Mouse (Mus musculus): ENCODE data around the gene B3galt2.
A peak's percentile ranks its signal among the peaks of the same experiment; 100 is the strongest.
"Not testable (repeated sequence)": the region's sequence is repeated elsewhere in the genome, so short reads cannot be mapped to it uniquely, and the experiment has no call there.

B3galt2 gene

DNA sequence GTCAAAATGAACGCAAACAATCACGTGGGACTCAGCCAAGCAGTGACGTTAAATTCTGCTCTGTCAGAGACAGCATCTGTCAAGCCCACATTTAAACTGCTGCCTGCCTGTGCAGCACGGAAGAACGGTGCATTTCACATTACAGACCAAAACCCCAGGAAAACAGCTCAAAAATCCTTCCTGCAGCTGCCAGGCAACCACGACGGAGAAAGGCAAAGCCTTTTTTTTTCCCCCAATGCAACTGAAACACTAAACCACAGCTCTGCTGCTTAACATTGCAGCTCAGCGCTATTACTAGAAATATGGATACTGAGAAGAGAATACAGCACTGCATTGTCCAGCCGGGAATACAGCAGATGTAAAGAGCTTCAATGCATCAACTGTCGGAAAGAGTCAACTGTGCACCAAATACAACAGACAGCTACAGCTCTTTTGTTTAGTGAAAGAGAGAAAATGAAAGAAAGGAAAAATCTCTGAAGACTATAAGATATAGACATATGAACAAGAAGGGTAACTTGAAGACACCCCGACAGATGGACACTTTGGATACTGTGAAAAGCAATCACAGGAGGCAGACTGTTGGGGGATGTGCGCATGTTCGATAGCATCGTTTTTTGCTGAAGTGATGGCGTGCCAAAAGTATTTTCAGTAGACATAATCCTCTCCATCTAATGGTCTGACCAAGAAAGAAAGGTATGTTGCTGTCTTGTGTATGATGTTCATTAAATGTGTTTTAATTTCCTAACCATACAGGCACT lies at the start of gene B3galt2:
TSS of gene B3galt2 (plus strand) at position 15 of the 758 bp plus-strand sequence.
- DNase-seq (ENCODE audit: low spot score) = no peak

DNA sequence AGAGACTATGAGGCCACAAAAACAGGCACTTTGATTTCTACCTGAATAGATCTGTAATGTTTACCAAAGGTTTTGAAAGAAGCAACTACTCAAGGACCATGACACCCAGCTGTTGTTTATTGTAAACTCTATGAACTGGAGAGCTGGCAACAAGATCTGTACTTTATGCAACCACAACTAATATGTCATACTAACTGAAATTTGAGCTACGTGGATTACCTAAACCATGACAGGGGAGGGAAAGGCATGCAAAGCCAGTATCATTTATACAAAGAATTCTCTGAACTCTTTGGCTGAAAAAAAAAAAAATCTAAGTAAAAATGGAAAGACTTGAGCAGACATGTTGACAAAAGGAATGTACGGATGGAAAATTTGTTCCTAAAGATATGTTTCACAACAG lies 43.6 kb upstream of the B3galt2 start:
- no peak for DNase-seq (ENCODE audit: low spot score)

GRCm38 (mm10) chr1:143608911-143609310 lies 31.6 kb upstream of the B3galt2 start:
- no peak for DNase-seq (ENCODE audit: low spot score)

DNA sequence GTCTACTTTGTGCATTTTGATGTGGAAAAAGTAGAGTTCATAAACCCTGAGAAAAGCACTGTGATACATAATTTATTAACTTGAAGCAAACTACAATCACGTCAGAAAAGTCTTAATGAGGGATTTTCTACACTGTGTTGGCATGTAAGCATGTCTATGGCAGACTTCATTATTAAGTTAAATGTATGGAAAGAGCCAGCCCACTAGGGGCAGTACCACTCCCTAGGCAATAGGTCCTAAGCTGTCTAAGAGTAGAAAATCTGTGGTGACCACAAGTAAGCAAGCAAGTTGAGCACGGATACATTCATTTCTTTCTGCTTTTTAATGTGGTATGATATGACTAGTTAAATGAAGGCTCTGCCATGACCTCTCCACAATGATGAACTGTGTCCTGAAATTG lies 27.6 kb upstream of the B3galt2 start:
- no peak for DNase-seq (ENCODE audit: low spot score)

DNA sequence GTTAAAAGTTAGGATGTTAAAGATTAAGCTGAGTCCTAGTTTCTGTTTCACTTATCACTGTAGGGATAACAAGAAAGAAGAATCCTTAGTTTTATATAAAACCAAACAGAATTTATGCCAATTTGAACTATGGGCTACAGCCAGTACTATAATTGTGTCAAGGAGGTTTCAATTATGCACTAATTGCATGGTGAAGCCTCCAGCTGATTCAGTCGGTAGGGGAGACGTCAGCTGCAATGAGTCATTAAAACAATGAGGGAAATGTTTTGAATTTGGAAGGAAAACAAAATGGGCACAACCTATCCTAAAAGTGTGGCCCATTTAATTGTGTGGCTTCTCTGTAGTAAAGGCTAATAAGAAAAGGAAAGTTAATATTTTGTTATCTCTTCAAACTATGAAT lies 20.7 kb upstream of the B3galt2 start:
- no peak for DNase-seq (ENCODE audit: low spot score)

- no peak for DNase-seq (ENCODE audit: low spot score)
Observed at GRCm38 (mm10) chr1:143621930-143622329, 18.5 kb upstream of the B3galt2 start.

- no peak for DNase-seq (ENCODE audit: low spot score)
Observed at GRCm38 (mm10) chr1:143622634-143623033, 17.8 kb upstream of the B3galt2 start.

DNA sequence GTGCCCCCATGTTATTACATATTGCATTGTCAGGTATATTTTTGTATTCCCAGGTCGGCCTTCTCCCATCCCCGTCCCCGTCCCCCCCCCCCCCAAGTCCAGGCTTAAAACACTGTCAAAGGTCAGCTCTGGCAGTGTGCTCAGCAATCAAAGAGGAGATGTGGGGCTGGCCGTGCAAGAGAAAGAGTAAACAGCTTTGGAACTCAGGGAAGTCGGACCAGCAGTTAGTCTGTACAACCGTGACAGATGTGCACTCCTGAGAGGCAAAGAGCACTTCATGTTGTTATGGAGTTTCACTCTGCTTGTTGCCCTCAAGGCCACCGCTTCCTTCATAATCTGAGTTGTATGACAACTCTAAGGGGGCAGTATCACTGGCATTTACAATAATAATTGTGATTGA lies 9.1 kb upstream of the B3galt2 start:
- no peak for DNase-seq (ENCODE audit: low spot score)

DNA sequence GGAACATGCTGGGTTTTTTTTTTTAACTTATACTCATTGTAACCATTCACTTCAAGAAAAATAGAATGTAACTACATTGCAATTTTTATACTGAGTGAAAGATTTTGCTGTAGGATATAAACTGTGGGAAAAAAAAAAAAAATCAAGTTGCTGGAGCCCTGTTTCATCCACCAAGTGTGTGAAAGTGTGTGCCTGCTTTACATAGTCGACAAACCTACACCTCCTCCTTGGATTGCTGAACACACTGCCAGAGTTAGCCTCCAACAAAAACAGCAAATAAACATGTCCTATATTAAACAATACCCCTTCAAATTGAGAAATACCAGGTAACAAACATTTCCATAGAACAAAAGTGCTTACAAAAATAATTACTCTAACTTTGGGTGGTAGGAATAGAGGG lies 8.1 kb upstream of the B3galt2 start:
- DNase-seq (ENCODE audit: low spot score) = no peak

- no peak for DNase-seq (ENCODE audit: low spot score)
Observed at GRCm38 (mm10) chr1:143632854-143633587, 7.4 kb upstream of the B3galt2 start.

- DNase-seq (ENCODE audit: low spot score) = no peak
Observed at GRCm38 (mm10) chr1:143644221-143644620, 3.8 kb downstream of the B3galt2 start.

DNA sequence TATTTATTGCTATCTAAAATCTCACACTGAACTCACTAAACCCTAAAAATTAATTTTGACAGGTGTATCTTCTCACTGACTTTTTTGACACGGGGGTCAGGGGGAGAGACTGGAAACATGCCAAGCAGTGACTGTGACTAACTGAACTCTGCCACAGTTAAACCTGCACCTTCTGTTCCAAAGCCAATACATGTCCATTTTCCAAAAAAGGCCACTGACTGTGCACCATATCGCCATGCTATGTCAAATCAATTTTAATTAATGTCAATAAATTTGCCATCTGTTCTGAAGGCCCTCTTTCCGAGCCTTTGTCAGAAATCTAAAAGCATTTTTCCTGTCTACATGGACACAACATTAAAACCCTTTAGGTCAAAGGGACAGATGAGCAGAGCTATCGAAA lies 4.9 kb downstream of the B3galt2 start:
- no peak for DNase-seq (ENCODE audit: low spot score)

DNA sequence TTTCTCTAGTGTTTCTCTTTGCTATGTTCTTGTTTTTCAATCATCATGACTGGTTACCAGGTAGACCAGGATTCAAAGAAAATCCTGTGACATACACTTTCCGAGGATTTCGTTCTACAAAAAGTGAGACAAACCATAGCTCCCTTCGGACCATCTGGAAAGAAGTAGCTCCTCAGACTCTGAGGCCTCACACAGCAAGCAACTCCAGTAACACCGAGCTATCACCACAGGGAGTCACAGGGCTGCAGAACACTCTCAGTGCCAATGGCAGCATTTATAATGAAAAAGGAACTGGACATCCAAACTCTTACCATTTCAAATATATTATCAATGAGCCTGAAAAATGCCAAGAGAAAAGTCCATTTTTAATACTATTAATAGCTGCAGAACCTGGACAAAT lies 5.8 kb downstream of the B3galt2 start:
- DNase-seq (ENCODE audit: low spot score) = no peak

DNA sequence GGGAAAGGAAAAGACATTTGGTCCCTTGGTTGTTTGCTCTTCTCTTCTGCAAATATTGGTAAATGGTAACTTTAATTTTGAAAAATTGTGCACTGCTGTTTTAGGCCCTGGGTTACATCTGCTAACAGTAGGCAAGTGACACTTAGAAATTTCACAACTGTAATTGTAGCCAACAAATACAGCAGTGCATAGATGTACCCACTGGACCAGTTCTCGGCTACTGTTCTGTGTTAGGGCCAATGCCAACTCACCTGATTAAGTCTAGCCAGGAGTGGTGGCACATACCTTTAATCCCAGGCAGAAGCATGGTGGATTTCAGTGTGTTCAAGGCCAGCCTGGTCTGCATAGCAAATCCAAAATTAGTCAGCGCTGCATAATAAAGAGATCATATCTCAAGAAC lies 9.9 kb downstream of the B3galt2 start:
- DNase-seq (ENCODE audit: low spot score) = no peak

DNA sequence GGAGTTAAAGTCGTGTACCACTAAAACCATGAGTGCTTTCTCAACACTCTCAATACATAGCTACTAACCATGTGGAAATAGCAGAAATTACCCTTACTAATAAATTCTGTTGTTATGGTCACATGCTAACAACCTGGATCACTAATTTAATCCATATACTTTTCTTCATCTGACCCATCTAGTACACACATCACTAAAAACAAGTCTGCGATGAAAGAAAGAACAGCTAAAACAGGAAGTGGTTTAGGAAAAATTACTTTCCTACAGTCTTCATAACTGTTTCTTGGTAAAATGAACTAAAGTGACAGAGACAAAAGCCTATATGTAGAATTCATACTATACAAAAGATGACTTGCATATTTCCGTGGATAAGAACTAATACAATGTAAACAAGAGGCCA lies 13.2 kb downstream of the B3galt2 start:
- DNase-seq (ENCODE audit: low spot score) = no peak

DNA sequence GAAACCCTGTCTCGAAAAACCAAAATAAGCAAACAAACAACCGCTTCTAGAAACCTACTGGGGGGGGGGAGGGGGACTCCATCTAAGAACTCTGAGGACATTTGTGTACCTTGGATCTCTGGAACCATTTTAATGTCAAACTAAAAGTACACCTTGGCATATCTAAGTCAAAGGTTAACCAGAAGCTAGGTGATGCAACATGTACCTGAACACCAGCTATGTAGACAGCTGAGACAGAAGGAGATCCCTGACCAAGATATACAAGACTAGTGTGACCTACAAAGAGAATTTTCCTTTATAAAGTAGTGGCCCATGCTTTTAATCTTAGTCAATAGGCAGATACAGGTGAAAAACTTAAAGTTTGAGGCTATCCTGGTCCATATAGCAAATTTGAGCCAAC lies 22.7 kb downstream of the B3galt2 start:
- DNase-seq (ENCODE audit: low spot score) = no peak

DNA sequence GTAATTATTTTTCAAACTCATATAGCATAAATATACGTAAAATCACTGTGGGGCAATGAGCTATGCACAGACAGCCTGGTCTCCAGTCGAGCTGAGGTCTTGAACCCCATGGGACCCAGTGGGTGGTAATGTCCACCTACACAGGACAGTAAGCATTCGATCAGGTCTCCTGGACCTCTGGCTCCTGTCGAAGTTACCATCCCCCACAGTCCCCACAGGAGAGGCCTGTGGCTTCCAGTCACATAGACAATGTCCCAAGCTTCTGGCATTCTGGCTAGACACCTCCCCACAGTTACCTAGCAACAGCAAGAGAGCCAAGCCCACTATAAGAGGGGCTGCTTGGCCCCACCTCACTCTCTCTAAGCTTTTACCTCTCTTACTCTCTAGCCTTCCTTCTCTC lies 24.3 kb downstream of the B3galt2 start:
- DNase-seq (ENCODE audit: low spot score) = not testable (repeated sequence)

DNA sequence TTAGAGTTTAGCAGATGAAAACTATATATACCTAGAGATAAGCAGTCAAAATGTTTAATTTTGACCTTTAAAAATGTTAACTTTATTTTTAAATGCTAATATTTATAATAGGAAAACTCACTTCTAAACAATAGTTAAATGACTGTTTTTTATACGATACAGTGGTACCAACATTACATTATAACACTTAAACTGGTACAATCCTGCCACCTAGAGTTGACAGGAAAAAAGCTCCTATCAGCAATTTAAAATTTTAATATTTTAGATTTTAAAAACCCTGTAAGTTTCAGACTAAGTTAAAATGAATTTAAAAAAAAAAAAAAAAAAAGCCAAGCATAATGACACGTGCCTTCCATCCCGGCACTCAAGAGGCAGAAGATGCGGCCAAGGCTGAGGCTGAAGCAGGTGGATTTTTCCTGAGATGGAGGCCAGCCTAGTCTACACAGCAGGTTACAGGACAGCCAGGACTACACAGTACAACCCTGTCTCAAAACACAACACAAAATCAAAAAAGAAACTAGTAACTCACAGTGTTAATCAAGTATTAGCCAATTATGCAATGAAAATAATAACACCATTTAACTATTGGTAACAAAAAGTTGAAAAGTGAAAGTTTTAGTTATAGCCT lies 35.4 kb downstream of the B3galt2 start:
- DNase-seq (ENCODE audit: low spot score) = no peak

GRCm38 (mm10) chr1:143681108-143681507 lies 40.6 kb downstream of the B3galt2 start:
- DNase-seq (ENCODE audit: low spot score) = no peak

DNA sequence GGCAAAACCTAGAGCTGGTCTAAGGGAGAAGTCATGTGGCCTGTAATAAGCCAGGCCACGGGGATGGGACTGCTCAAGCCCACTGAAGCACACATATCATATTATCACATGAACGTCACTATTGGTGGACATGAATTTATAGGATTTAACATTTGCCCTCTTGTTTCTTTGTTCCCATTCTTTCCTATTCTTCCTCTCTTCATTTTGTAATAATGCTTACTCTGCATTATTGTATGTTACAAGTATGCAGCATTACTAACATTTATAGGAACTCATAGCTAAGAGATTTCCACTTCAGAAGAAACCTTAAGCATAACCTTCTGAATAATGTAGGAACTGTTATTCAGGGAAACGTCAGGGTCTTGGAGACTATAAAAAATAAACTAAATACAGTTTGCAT lies 44.4 kb downstream of the B3galt2 start:
- DNase-seq (ENCODE audit: low spot score) = no peak

- no peak for DNase-seq (ENCODE audit: low spot score)
Observed at GRCm38 (mm10) chr1:143701736-143702135, 61.3 kb downstream of the B3galt2 start.

DNA sequence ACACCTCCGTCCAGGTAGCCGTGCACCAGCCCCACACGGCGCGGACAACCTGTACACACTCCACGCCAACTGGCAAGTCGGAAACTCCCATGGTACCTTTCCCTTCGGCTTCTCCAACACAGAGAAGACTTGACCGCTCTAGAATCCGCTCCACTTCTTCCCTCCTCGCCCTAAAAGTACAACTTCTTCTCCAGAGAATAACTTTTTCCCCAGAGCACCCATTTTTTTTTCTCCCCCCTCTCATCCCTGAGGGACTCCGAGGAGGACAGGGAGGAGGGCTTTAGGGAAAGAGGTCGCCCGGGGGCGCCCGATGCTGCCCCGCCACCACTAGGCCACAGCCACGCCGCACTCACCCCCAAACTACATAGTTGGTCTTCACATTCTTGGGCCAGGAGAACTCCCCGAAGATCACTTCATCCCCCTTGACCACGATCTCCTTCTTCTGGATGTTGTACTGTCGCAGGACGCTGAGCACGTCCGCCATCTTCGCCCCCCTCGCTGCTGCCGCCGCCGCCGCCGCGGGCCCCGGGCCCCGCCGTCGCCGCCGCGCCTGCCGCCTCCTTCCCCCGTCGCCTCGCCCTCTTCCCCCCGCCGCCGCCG lies 61.8 kb downstream of the B3galt2 start:
- DNase-seq (ENCODE audit: low spot score) = peak; percentile 41

DNA sequence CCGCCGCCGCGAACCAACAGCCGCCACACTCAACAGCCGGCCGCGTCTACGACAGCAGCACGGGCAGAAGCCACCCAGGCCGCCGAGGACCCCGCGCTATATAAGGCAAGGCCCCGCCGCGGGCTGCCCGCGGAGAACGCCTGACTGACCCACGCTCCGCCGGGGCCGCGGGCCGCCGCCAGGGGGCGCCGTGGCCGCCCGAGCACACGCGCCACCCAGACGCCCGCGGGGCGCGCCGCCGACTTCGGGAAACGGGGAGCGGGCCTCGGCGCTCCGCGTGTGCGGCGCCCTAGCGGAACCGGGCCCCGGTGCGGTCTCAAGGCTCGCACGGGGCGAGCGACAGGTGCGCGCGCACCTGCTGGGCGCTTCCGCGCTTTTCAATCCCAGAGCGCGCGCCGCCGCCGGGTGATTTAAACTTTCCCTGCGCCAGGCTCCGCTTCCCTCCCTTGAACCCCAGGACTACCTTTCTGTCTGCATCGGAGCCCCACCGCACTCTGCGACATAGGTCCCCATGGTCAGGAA lies 62.3 kb downstream of the B3galt2 start, which contains the start of gene Cdc73:
TSS of gene Cdc73 (minus strand) at position 153 of the 522 bp plus-strand sequence.
- DNase-seq (ENCODE audit: low spot score) = peak; percentile 80
